Mouse (Mus musculus): ENCODE results near the gene Coa4.
A peak's percentile ranks its signal among the peaks of the same experiment; 100 is the strongest.

Coa4 gene

DNA sequence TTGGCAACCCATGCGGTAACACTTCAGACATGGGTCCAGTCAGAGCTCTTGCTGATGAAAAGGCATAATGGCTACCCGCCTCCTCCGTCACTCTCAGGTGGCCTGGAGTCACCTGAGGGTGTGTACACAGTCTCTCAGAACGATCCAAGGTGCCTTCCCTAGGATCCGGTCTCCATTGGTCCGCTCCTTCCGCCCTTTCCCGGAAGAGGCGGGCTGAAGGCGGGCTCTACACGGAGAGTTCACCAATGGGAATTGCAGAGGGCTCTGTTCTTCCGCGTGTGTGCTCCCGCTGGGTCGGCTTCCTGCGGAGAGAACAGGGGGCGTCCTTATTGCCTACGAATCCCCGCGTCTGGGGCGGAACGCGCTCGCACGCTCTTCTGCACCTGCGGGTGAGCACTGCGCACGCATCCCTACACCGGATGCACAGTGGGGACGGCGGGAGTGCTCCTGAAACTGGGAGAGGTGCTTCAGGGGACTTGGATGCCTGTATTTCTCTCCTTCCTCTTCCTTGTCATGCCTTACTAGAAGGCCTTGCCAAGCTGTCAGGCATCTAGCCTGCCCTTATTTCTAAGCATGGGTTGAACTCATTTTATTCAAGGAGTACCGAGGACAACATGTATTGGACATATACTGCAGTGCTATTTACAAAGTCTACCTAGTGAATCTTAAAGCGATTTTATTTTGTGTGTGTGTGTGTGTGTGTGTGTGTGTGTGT lies at the start of gene Coa4:
Gene Coa4, plus strand, starts transcription at position 268 of the 715 bp plus-strand sequence.
- DNase-seq, result peak; percentile 87

DNA sequence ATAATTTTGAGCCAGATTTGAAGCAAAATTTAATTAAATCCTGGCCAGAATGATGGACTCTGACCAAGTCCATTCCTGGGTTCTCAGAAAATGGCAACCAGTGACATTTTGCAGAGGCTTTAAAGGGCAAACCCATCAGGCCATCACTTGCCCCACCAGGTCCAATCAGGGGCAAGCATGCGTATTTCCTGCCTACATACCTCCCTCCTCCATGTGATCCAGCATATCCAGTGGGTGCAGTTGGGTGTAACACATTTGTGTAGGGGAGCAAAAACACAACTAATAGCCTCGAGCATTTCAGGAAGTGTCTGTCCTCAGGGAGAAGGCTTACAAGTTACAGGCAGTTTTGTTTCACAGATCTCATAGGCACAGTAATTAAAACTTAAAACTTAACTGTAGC lies 49.6 kb upstream of the Coa4 start:
- no peak for DNase-seq

DNA sequence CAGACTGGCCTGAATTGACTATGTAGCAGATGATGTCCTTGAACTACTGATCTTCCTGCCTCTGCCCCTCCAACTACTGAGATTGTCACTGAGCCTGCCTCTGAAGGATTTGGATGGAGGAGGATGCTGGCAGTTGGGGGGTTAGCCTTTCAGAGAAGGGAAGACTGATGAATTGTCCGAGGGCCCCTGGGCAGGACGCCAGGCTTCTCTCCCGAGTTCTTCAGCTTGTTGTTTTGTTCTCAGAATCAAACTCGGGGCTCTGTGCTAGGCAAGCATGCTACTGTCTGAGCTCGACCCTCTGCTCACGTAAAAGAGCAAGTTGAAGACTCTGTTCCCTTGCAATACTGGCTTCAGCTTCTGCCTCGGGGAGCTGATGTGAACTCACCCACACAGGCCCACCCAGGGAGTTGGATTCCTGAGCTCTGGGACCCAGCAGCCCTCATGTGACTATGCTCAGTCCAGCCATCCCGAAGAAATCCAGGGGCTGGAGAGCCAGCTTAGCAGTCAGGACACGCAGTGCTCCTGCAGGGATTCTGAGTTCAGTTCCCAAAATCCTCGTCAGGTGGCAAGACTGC lies 48.3 kb upstream of the Coa4 start:
- DNase-seq, result no peak

DNA sequence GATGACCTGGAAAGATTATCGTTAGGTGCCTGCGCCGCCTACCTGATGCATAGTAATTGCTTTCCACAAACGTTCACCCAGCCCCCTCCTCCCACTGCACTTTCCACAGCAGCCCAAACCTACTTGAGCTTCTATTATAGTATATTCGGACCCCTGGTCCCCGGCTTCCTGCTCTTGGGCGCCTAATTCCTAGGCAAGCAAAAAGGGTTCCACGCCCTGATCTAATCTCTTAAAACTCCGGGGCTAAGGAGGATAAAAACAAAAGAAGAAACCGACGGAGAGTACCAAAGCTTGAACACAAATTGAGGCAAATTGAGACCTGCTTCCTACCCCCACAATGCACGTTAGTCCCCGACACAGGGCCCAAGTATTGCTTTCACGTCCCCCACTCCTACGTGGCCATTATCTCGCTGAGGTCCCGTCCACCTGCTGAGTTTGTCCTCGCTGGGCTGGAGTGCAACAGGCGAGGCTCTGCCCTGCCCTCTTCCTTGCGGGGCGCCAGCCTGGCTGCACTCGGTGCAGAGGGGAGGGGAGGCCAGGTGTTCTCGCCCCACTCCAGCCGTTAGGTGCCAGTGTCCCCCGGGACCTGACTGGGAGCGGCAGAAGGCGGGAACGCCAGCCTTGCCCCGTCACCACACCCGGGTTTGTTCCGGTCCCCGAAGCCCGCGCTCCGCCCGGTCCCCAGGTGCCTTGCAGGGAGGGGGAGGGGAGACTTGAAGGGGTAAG lies 44.3 kb upstream of the Coa4 start:
- peak; percentile 62 for DNase-seq

DNA sequence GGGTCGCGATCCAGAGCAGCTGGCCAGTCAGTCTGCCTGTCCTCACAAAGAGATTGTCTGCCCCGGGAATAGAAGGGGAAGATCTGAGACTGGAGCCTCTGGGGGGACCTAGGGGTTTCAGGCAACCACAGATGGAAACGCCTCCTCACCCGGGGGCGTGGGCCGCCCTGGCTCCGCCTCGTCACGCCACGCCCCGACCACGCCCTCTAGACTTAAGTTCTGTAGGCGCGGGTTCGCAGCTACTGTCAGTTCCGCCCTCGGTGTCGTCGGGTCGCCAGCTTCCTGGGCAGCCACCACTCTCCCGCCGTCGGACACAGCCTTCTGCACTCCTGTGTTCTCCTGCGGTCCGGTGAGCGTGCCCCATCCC lies 43.8 kb upstream of the Coa4 start, which contains the start of gene Ucp2:
Gene Ucp2, plus strand, starts transcription at position 221 of the 367 bp plus-strand sequence.
- DNase-seq, result peak; percentile 99

DNA sequence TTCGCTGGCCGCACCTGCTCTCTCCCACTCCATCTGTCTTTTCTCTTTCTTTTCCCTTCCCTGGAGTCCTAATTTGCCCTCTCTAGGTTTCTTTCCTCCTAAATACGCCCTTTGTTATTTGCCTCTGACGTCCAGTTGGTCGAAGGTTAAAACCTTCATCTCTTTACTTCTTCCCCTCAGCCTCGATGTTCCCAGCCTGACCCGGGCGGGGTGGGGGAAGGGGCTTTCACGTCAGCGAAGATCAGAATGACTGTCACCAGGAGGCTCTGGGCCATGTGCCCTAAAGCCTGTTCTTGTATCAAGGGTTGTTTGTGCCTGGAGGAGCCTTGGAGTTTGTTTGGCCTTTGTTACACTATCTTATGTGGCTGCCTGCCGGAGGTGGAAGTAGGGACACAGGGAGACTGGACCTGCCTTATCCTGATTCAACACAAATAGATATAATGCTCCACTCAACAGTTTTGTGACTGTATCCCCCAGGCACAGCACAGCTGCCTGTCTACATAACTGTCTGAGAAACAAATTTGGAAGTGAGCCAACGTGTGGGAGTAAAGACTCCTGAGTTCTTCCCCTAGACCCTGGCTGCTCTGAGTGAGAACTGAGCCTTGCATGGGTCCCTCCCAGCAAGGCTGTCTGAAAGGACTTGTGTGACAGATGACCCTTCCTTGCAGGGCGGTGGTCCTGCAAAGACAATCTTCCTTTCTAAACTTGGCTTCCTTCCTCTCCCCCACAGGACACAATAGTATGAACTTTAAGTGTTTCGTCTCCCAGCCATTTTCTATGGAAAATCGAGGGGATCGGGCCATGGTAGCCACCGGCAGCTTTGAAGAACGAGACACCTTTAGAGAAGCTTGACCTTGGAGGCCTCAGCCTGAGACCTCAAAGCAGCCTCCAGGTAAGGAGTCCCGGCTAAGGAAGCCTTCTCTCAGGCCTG lies 43.1 kb upstream of the Coa4 start:
- DNase-seq, result peak; percentile 74

DNA sequence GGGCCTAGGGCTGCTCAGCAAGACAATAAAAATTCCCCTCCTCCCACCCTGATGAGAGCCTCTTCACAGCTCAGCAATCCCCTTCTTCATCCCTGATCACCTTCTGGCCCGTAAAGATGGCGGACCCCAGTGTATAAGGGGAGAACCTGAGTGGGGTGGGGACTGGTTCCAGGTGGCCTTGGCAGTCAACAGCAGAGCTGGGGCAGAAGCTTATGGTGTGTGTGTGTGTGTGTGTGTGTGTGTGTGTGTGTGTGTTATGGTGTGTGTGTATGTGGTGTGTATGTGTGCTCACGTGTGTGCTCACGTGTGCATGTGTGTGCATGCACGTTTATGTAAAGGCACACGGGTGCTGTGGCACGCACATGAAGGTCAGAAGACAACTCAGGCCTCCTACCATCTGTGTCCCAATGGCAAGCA lies 42.4 kb upstream of the Coa4 start:
- DNase-seq, result peak; percentile 53

DNA sequence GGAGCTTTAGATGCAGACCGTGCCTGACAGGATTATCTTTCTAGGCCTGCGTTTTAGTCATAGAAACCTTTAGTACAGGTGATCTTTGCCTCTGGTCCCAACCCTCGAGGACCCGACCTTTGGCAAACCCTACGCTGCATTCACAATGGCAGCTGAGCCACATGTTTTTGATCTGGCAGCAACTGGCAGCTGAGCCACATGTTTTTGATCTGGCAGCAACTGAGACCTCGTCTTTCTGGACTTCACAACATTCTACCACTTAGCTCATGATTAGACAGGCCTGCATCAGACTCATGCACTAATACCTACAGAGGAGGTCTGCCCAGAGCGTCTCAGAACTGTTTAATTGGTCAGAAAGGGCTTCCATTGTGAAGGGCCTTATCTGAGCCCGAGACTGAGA lies 41.8 kb upstream of the Coa4 start:
- DNase-seq, result peak; percentile 54

DNA sequence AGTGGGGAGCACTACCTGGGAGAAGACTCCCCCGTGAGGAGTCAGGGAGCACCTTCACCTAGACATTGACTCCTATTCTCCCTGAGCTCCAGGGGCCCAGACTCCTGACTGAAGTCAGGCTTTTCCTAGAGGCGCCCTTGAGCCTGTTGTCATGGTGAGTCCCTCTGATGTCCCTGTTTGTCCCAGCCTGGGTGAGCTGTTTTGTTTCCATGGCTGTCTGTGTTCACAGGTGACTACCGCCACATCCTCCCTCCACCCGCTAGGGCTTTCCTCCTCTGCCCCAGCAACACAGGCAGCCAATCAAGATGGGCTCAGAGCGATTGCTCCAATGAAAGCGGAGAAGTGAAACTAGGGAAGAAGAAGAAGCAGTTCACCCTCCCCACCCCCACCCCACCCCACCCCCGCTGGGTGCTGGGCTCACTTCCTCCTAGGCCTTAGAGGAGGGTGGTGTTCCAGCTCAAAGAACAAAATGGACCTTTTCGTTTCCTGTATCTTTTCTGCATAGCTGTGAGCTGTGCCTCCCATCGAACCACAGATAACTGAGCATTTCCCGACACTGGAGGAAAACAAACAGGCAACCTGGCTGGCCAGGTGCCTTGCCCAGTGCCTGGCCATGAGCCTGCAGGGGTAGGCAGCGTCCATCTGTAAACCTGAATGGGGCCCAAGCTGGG lies 41.2 kb upstream of the Coa4 start:
- peak; percentile 83 for DNase-seq

DNA sequence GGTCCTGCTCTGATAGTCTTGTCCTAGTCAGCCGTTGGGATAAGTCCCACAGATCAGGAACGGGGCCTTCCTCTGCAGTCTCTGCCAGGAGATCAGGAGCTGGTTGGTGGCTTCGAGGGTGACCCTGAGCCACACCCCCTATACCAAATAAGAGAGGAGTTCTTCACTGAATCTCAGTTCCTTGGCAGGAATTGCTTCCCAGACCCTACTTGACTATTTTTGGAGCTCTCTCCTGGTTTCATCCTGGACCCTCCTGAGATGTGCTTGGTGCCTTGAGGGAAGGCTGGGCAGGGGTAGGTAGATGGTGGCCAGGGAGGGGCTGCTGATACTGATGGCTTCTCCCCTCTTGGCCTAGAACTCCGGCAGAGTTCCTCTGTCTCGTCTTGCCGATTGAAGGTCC lies 40.5 kb upstream of the Coa4 start:
- no peak for DNase-seq

DNA sequence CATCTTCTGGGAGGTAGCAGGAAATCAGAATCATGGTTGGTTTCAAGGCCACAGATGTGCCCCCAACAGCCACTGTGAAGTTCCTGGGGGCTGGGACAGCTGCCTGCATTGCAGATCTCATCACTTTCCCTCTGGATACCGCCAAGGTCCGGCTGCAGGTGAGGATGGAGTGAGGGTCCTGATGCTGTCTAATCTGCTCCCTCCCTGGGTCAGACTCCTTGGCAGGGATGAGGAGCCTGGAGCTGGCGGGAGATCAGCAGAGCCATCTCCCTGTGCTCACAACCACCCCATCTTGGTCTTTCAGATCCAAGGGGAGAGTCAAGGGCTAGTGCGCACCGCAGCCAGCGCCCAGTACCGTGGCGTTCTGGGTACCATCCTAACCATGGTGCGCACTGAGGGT lies 40.1 kb upstream of the Coa4 start:
- DNase-seq, result peak; percentile 26

DNA sequence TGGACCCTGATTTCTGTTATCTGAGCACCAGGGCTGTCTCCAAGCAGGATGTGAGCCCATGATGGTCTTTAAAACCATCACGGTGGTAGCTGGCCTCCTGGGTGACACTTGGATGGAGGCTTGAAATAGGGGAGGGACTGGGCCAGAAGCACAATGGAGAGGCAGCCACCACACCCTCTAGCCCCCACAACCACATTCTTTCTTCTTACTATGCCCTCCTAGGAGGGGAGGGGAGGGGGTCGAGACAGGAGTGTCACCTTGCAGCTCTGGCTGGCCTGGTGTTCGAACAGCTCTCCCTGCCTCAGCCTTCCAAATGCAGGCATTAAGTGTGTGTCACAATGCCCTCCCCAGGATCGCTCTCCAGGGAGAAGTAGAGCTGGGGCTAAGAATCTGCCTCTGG lies 39.5 kb upstream of the Coa4 start:
- no peak for DNase-seq

DNA sequence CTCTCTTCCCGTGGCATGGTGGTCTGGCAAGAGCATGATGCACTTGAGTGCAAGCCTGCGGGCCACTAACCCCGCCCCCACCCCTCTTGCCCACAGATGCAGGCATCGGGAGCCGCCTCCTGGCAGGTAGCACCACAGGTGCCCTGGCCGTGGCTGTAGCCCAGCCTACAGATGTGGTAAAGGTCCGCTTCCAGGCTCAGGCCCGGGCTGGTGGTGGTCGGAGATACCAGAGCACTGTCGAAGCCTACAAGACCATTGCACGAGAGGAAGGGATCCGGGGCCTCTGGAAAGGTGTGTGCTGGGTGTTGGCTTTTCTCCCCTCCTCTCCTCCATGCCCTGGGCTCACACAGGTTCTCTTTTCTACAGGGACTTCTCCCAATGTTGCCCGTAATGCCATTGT lies 38.9 kb upstream of the Coa4 start:
- DNase-seq, result peak; percentile 25

DNA sequence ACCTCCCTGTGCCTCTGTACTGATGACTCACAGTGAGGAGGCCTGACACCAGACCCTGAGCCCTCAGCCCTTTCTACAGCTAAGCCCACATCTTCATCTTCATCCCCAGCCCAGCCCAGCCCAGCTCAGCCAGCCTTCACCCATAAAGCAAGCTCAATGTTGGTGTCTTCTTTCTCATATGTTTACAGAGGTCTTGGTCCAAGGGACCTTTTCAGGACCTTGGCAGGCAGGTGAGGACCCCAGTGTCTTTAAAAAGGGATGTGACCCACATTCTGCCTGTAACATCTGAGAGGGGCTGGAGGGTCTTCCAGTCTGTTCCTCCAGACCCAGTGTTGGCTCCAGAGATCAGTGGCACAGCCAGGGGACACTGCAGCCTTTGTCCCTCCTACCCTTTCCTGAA lies 37.4 kb upstream of the Coa4 start:
- DNase-seq, result no peak

DNA sequence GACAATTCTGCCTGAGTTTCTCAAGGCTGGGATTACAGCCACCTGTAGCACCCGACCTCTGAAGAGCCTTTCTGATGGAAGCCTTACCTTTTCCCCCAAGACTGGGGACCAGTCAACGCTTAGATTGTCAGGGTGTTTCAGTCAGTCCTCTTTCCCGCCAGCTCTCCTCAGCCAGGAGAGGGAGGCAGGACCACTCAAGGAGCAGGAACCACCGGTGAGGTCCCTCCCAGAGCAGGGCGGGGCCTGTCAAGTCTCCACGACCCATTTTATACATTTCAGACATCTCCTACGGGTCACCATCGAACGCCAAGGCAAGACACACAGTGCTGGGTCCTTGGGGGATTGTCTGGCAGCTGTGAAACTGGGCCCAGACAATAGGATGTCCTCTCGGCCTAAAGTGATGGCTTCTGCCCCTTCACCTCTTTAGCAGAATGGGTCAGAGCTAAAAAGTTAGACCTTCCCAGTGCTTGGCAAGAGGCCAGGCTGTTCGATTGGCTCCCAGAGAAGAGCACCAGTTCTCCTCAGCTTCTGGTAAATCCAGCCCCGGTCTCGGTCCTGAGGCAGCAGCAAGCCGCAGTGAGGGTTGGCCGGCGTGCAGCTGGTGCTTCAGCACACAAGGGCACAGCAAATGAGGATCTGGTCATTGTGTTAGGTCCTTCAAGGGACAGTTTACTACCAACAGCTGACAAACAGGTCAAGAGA lies 36.4 kb upstream of the Coa4 start:
- peak; percentile 34 for DNase-seq

DNA sequence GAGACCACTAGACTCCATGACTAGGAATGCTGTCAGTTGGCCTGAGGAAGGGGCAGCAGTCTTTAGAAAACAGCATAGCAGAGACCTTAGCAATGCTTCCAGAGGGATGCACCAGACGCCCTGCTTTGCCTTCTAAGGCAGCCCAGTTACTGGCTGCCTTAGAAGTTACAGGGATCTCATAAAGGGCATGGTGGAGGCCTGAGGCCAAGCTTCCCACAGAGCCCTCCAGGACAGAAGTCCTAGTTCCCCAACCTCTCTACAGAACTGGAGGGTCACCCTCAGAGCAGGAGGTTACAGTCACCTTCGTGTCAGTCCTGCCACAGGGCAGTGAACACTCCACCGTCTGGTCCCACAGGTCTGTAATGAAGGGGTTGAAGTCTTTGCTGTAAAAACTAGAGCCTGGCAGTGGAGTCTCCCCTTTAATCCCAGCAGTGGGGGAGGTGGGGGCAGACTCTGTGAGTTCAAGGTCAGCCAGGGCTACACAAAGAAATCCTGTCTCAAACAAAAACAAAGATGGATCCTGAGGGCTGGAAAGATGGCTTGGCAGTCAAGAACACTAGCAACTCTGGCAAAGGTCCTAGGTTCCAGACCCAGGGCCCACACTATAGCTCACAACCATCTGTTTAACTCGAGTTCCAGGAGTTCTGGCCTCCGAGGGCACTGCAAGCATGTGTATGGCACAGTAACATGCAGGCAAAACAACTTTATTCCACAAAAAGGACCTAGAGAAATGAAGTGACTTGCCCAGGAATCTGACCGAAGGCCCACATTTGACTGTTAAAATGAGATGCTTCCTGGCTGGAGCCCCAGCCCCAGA lies 35.6 kb upstream of the Coa4 start:
- DNase-seq, result peak; percentile 25

DNA sequence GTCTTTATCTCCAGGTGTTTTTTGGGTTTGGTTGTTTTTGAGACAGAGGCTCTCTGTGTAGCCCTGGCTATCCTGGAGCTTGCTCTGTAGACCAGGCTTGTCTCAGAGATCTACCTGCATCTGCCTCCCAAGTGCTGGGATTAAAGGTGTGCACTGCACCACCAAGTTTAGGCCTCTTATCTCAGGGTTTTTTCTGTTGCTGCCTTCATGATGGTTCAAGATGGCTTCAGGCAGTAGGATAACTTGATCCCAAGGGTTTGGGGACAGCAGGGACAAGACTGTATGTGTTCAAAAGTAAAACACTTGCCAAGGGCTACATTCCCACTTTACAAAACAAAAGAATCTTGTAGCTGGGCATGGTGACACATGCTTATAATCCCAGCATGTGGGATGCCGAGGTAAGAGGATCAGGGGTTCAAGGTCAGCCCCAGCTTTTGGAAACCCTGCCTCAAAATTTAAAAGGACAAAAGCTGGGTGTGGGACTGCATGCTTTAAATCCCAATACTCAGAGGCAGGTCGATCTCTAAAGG lies 35.0 kb upstream of the Coa4 start:
- no peak for DNase-seq

DNA sequence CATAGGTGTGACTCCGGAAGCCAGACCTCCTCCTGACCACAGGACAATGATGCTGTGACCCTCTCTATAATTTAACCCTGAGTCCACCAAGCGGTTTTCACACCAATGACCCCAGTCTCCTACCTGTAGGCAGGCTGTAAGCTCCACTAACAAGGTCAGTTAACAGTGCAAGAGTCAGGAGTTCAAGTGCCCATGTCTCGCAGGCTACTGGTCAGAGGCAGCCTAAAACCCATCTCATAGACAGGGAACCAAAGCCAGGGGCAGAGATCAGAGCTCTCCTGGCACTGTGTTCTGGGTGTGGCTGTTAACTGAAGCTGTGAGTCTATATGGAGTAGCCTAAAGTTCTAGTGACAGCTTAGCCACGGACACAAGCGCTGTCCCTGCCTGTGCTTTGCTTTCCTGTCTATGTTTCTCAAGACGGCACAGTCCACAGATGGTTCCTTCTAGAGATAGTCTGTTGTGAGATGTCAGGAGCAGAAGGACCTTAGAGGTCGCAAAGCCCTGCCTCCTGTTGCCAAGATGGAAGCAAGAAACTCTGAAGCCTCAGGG lies 34.4 kb upstream of the Coa4 start:
- DNase-seq, result peak; percentile 18

DNA sequence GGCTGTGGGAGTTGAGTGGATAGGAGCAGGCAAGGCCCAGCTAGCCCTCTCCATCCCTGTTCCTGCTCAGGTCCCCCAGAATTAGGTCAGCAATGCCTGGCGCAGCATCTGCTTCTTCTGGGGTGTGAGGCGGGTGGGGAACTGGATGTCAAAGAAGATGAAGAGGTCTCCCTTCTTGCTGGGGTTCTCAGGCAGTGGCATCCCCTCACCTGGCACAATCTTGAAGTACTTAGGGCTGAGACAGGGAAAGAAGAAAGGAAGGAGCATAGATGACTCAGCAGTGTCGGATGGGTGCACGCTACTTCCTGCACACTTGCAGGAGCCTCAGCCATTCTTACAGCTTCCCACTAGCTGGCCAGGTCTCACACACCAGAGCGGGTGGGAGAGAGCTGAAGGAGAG lies 33.8 kb upstream of the Coa4 start:
- peak; percentile 54 for DNase-seq

DNA sequence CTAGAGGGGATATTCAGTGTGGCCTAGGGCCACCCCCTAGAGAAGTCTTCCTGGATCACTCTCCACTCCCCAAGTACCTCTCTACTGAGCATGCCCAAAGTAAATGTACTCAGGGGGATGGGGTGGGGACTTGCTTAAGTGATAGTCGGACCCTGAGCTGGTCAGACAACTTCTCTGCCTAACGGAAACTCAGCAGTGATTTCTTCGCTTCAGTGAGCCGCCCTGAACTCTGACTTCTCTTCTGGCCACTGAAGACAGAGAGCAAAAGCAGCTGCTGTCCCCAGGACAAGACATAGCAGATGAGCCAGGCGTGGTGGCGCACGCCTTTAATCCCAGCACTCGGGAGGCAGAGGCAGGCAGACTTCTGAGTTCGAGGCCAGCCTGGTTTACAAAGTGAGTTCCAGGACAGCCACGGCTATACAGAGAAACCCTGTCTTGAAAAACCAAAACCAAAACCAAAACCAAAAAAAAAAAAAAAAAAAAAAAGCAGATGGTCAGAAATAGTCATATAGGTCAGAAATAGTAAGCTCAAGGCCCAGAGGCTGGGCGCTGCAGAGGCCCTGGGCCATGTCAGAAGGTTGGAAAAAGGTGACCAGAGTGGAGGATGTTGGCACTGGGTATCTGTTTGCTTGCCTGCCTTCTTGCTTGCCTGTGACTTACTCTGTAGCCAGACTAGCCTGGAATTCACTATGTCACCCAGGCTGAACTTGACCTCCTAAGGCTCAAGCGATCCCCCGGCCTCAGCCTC lies 32.0 kb upstream of the Coa4 start:
- no peak for DNase-seq

Data from thymus, postnatal 4 days (tissue).